Mouse (Mus musculus): ENCODE results near the gene Zyx. TPM values are rescaled to one million over a fixed set of nuclear protein-coding genes. Genes with fewer than 3 reads are reported as not detected.

Zyx gene
- polyA plus RNA-seq, 1 experiment = 467 TPM

GRCm38 (mm10) chr6:42397041-42397657, 47.7 kb downstream of the Zyx start:
- no peak overlapping the region for H3K4me3 ChIP-seq
- H3ac ChIP-seq (ENCODE audit: control insufficient read depth, insufficient read length) = no peak overlapping the region
- no peaks in the 10 kb centered on the region for H3K27me3 ChIP-seq (ENCODE audit: control insufficient read depth, insufficient read depth, insufficient read length)
- TF ChIP-seq TCF3 (IDR thresholded peaks at IDR 0.05; ENCODE audit: insufficient read length, low read depth) (no peak), USF1 (IDR thresholded peaks at IDR 0.05; ENCODE audit: low read depth) (no peak), TCF12 (IDR thresholded peaks at IDR 0.05; ENCODE audit: insufficient read depth, poor library complexity, severe bottlenecking) (no peak), SRF (IDR thresholded peaks at IDR 0.05; ENCODE audit: control insufficient read depth, insufficient read length, low read depth) (no peak), REST (IDR thresholded peaks at IDR 0.05; ENCODE audit: insufficient read depth, insufficient read length) (no peak), MAX (IDR thresholded peaks at IDR 0.05; ENCODE audit: low read depth) (no peak), E2F4 (IDR thresholded peaks at IDR 0.05; ENCODE audit: insufficient read depth) (no peak), POLR2A (IDR thresholded peaks at IDR 0.05; ENCODE audit: insufficient read length, low read depth) (no peak), MYOG (IDR thresholded peaks at IDR 0.05; ENCODE audit: control insufficient read depth in 1 of 3, insufficient read depth in 1 of 3, insufficient read length in 2 of 3, low read depth in 2 of 3) (no peak), POLR2AphosphoS2 (IDR thresholded peaks at IDR 0.05; ENCODE audit: insufficient read length, low read depth) (no peak), MYOD1 (IDR thresholded peaks at IDR 0.05; ENCODE audit: control insufficient read depth in 1 of 3, insufficient read length in 2 of 3, low read depth in 2 of 3) (no peak), CEBPB (IDR thresholded peaks at IDR 0.05; ENCODE audit: insufficient read depth, poor library complexity, severe bottlenecking) (no peak)
- H3K79me2 ChIP-seq (ENCODE audit: control insufficient read depth, insufficient read depth) = no peaks in the 10 kb centered on the region
- H3K4me2 ChIP-seq (ENCODE audit: low read depth) = peak overlapping the region; percentile 66
- H3K36me3 ChIP-seq (ENCODE audit: control insufficient read depth, insufficient read depth) = no peaks in the 10 kb centered on the region

GRCm38 (mm10) chr6:42398285-42398684, 48.9 kb downstream of the Zyx start:
- Histone ChIP-seq H3ac (ENCODE audit: control insufficient read depth, insufficient read length) (no peak overlapping the region), H3K36me3 (ENCODE audit: control insufficient read depth, insufficient read depth) (no peaks in the 10 kb centered on the region), H3K4me2 (ENCODE audit: low read depth) (no peak overlapping the region), H3K27me3 (ENCODE audit: control insufficient read depth, insufficient read depth, insufficient read length) (no peaks in the 10 kb centered on the region), H3K79me2 (ENCODE audit: control insufficient read depth, insufficient read depth) (no peaks in the 10 kb centered on the region), H3K4me3 (no peak overlapping the region)
- no peak for TF ChIP-seq SRF (IDR thresholded peaks at IDR 0.05; ENCODE audit: control insufficient read depth, insufficient read length, low read depth)
- TF ChIP-seq MYOD1 (IDR thresholded peaks at IDR 0.05; ENCODE audit: control insufficient read depth in 1 of 3, insufficient read length in 2 of 3, low read depth in 2 of 3) = no peak
- TF ChIP-seq POLR2A (IDR thresholded peaks at IDR 0.05; ENCODE audit: insufficient read length, low read depth) = no peak
- no peak for TF ChIP-seq MYOG (IDR thresholded peaks at IDR 0.05; ENCODE audit: control insufficient read depth in 1 of 3, insufficient read depth in 1 of 3, insufficient read length in 2 of 3, low read depth in 2 of 3)
- no peak for TF ChIP-seq USF1 (IDR thresholded peaks at IDR 0.05; ENCODE audit: low read depth)
- no peak for TF ChIP-seq TCF12 (IDR thresholded peaks at IDR 0.05; ENCODE audit: insufficient read depth, poor library complexity, severe bottlenecking)
- TF ChIP-seq E2F4 (IDR thresholded peaks at IDR 0.05; ENCODE audit: insufficient read depth) = no peak
- TF ChIP-seq TCF3 (IDR thresholded peaks at IDR 0.05; ENCODE audit: insufficient read length, low read depth) = no peak
- no peak for TF ChIP-seq REST (IDR thresholded peaks at IDR 0.05; ENCODE audit: insufficient read depth, insufficient read length)
- no peak for TF ChIP-seq POLR2AphosphoS2 (IDR thresholded peaks at IDR 0.05; ENCODE audit: insufficient read length, low read depth)
- TF ChIP-seq MAX (IDR thresholded peaks at IDR 0.05; ENCODE audit: low read depth) = no peak
- TF ChIP-seq CEBPB (IDR thresholded peaks at IDR 0.05; ENCODE audit: insufficient read depth, poor library complexity, severe bottlenecking) = no peak

GRCm38 (mm10) chr6:42398998-42399397, 49.6 kb downstream of the Zyx start:
- no peak overlapping the region for H3ac ChIP-seq (ENCODE audit: control insufficient read depth, insufficient read length)
- H3K79me2 ChIP-seq (ENCODE audit: control insufficient read depth, insufficient read depth) = no peaks in the 10 kb centered on the region
- no peaks in the 10 kb centered on the region for H3K36me3 ChIP-seq (ENCODE audit: control insufficient read depth, insufficient read depth)
- no peak for TF ChIP-seq TCF3 (IDR thresholded peaks at IDR 0.05; ENCODE audit: insufficient read length, low read depth)
- TF ChIP-seq REST (IDR thresholded peaks at IDR 0.05; ENCODE audit: insufficient read depth, insufficient read length) = no peak
- no peak for TF ChIP-seq USF1 (IDR thresholded peaks at IDR 0.05; ENCODE audit: low read depth)
- TF ChIP-seq CEBPB (IDR thresholded peaks at IDR 0.05; ENCODE audit: insufficient read depth, poor library complexity, severe bottlenecking) = no peak
- TF ChIP-seq MAX (IDR thresholded peaks at IDR 0.05; ENCODE audit: low read depth) = no peak
- no peak for TF ChIP-seq SRF (IDR thresholded peaks at IDR 0.05; ENCODE audit: control insufficient read depth, insufficient read length, low read depth)
- no peak for TF ChIP-seq MYOG (IDR thresholded peaks at IDR 0.05; ENCODE audit: control insufficient read depth in 1 of 3, insufficient read depth in 1 of 3, insufficient read length in 2 of 3, low read depth in 2 of 3)
- no peak for TF ChIP-seq POLR2A (IDR thresholded peaks at IDR 0.05; ENCODE audit: insufficient read length, low read depth)
- TF ChIP-seq E2F4 (IDR thresholded peaks at IDR 0.05; ENCODE audit: insufficient read depth) = no peak
- TF ChIP-seq MYOD1 (IDR thresholded peaks at IDR 0.05; ENCODE audit: control insufficient read depth in 1 of 3, insufficient read length in 2 of 3, low read depth in 2 of 3) = no peak
- no peak for TF ChIP-seq POLR2AphosphoS2 (IDR thresholded peaks at IDR 0.05; ENCODE audit: insufficient read length, low read depth)
- H3K4me3 ChIP-seq = no peak overlapping the region
- no peaks in the 10 kb centered on the region for H3K27me3 ChIP-seq (ENCODE audit: control insufficient read depth, insufficient read depth, insufficient read length)
- no peak overlapping the region for H3K4me2 ChIP-seq (ENCODE audit: low read depth)

DNA sequence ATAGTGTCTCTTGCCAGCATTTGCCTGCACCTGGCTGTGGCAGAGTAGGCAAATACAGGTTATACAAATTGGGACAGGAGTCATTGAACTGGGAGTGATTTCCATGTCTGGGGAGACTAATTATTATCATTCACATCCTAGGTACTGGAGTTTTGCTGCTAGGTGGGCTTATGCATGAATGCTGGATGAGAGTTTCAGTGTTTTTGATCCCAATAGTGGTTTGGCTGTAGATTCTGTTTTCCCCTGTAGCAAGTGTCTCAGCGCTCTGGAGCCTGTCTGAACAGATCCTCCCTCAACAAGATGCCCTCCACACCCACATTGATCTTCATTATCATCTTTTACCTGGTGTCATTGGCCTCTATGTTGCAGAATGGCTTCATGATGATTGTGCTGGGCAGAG, 50.5 kb downstream of the Zyx start, which contains the start of gene Tas2r143:
TSS of gene Tas2r143 (plus strand) at position 301 of the 400 bp plus-strand sequence.
- Histone ChIP-seq H3K27me3 (ENCODE audit: control insufficient read depth, insufficient read depth, insufficient read length) (no peaks in the 10 kb centered on the region), H3K36me3 (ENCODE audit: control insufficient read depth, insufficient read depth) (no peaks in the 10 kb centered on the region), H3K4me3 (no peak within 1 kb of the TSS), H3K79me2 (ENCODE audit: control insufficient read depth, insufficient read depth) (no peaks in the 10 kb centered on the region), H3ac (ENCODE audit: control insufficient read depth, insufficient read length) (no peak within 1 kb of the TSS), H3K4me2 (ENCODE audit: low read depth) (no peak within 1 kb of the TSS)
- TF ChIP-seq CEBPB (IDR thresholded peaks at IDR 0.05; ENCODE audit: insufficient read depth, poor library complexity, severe bottlenecking) (no peak), USF1 (IDR thresholded peaks at IDR 0.05; ENCODE audit: low read depth) (no peak), POLR2AphosphoS2 (IDR thresholded peaks at IDR 0.05; ENCODE audit: insufficient read length, low read depth) (no peak), MYOD1 (IDR thresholded peaks at IDR 0.05; ENCODE audit: control insufficient read depth in 1 of 3, insufficient read length in 2 of 3, low read depth in 2 of 3) (no peak), REST (IDR thresholded peaks at IDR 0.05; ENCODE audit: insufficient read depth, insufficient read length) (no peak), TCF3 (IDR thresholded peaks at IDR 0.05; ENCODE audit: insufficient read length, low read depth) (no peak), E2F4 (IDR thresholded peaks at IDR 0.05; ENCODE audit: insufficient read depth) (no peak), MAX (IDR thresholded peaks at IDR 0.05; ENCODE audit: low read depth) (no peak), SRF (IDR thresholded peaks at IDR 0.05; ENCODE audit: control insufficient read depth, insufficient read length, low read depth) (no peak)
